Mouse (Mus musculus): ENCODE results near the gene Tnnc1. TPM values are rescaled to one million over a fixed set of nuclear protein-coding genes. Genes with fewer than 3 reads are reported as not detected.

Tnnc1 gene
- polyA plus RNA-seq, 1 experiment from 2014 or later: 373 TPM

DNA sequence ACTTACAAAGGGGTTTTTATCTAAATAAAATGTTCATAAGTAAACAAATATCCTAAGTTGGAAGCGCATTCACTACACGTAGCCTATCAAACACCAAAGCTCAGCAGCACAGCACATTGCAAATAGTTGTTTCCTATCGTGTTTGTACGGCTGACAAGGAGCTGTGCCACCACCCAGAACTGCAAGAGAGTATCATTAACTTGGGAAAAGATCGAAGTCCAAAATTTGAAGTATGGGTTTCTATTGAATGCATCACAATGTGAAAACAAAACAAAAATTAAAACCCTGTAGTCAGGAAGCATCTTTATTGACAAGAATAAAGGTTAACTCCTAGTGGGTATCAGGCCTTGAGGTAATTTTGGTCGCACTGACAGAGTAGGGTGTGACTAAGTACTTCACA is 40.3 kb downstream of the Tnnc1 start:
- Histone ChIP-seq H3K4me2 (replicated peaks) (no peak overlapping the region), H3K4me3 (no peak overlapping the region), H3K4me1 (peaks cover 24% of the 10 kb centered on the region), H3K27me3 (no peaks in the 10 kb centered on the region), H3K9me3 (no peaks in the 10 kb centered on the region), H3K27ac (no peak overlapping the region), H3K9ac (no peak overlapping the region), H3K36me3 (peaks cover 10% of the 10 kb centered on the region)
- no peak for ATAC-seq (ENCODE audit: low FRiP score, low read depth)
- WGBS: 94% methylated on average over 6 of the region's 6 CpGs

DNA sequence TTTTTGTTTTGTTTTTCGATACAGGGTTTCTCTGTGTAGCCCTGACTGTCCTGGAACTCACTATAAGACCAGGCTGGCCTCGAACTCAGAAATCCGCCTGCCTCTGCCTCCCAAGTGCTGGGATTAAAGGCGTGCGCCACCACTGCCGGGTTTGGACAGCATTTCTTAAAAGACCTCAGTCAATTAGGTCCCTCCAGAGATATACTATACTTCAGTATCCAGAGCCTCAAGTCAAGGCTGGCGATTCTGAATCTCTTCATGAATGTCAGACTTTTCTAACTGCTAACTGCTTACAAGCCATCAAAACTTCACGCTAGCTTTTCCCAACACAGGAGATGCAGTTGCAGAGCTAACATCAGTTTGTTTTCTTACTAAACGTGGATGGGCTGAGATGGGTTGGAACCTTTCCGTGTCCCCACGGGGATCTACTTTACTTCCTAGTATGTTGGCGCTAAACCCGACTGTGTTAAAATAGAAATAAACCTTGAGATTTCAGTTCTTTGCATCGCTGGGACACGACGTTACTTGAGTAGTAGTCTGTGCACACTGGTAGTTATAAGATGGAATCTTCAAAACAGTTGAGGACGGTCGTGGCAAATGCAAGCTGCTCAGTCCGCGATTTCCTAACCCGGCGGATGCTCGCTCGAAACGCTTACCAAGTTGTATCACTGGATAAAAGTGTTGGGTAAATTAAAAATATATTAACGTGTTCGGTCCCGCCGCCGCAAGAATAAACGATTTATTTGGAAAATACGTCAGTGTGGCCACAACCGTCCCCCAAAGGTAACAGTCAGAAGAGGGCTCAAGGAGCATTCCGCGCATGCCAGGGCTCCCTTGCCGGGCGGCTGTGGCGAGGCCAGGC is 42.3 kb downstream of the Tnnc1 start:
- peak overlapping the region; percentile 99 for H3K9ac ChIP-seq
- peak overlapping the region; percentile 98 for H3K4me3 ChIP-seq
- peaks cover 24% of the 10 kb centered on the region for H3K4me1 ChIP-seq
- H3K27ac ChIP-seq: peak overlapping the region; percentile 90
- H3K9me3 ChIP-seq: no peaks in the 10 kb centered on the region
- ATAC-seq (ENCODE audit: low FRiP score, low read depth): peak; percentile 85
- WGBS: 20% methylated on average over 38 of the region's 38 CpGs
- H3K4me2 ChIP-seq (replicated peaks): peak overlapping the region; percentile 63
- H3K27me3 ChIP-seq: no peaks in the 10 kb centered on the region
- peaks cover 30% of the 10 kb centered on the region for H3K36me3 ChIP-seq

DNA sequence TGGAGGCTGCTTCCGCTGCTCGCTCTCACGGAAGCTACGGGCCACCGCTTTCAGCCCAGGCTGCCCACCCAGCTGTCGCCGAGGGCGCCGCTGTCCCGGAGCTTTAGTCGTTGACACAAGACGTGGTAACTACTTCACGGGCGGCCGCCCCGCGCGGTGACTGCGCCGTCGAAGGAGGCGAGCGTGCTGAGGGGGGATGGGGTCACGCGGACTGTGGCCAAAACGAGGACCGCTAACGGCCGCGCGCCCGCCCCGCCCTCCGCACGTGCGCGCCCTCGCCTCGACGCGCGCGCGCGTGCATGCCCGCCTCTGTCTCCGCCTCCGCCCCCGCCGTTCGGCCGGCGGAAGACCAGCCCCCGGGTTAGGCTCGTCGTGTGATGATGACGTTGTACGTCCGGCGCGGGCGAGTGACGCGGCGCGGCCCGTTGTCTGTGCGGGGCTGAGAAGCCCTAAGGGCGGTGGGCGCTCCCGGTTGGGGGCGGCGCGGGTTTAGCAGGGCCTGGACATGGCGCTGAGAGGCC is 43.0 kb downstream of the Tnnc1 start, which contains the start of the genes Phf7 and Bap1:
TSS of gene Phf7 (minus strand) at position 234 of the 521 bp plus-strand sequence.
TSS of gene Bap1 (plus strand) at position 367 of the 521 bp plus-strand sequence.
- ATAC-seq (ENCODE audit: low FRiP score, low read depth): peak; percentile 92
- Histone ChIP-seq H3K27ac (peak within 1 kb of the TSS; percentile 90), H3K36me3 (peaks cover 37% of the 10 kb centered on the region), H3K4me3 (peak within 1 kb of the TSS; percentile 98), H3K9me3 (no peaks in the 10 kb centered on the region), H3K4me1 (peaks cover 24% of the 10 kb centered on the region), H3K27me3 (no peaks in the 10 kb centered on the region), H3K4me2 (replicated peaks) (peak within 1 kb of the TSS; percentile 90), H3K9ac (peak within 1 kb of the TSS; percentile 99)
- under 1% methylated on average over 75 of the region's 75 CpGs for WGBS

DNA sequence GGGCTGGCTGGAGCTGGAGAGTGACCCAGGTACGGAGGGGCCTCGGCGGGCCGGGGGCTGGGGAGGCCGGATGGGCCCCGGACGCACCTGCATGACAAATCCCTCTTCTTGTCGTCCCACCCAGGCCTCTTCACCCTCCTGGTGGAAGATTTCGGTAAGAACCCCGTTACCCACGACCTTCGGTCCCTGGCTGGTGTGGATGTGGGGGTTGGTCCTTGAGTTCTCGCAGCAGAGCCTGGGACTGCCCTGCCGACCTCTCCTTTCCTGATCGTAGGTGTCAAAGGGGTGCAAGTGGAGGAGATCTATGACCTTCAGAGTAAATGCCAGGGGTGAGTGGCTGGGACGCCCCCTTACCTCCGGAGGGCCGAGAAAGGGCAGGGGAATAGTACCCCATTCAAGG is 43.5 kb downstream of the Tnnc1 start:
- peaks cover 24% of the 10 kb centered on the region for H3K4me1 ChIP-seq
- no peak; the same call in 1 of the 2 replicates for ATAC-seq (ENCODE audit: low FRiP score, low read depth)
- H3K4me2 ChIP-seq (replicated peaks): peak overlapping the region; percentile 90
- peak overlapping the region; percentile 99 for H3K9ac ChIP-seq
- 0 out of 2 replicates have a peak overlapping the region, but pooled peaks have one; percentile 22 for H3K27ac ChIP-seq
- peaks cover 42% of the 10 kb centered on the region for H3K36me3 ChIP-seq
- WGBS: 1% methylated on average over 18 of the region's 18 CpGs
- H3K4me3 ChIP-seq: peak overlapping the region; percentile 98
- H3K9me3 ChIP-seq: no peaks in the 10 kb centered on the region
- H3K27me3 ChIP-seq: no peaks in the 10 kb centered on the region

DNA sequence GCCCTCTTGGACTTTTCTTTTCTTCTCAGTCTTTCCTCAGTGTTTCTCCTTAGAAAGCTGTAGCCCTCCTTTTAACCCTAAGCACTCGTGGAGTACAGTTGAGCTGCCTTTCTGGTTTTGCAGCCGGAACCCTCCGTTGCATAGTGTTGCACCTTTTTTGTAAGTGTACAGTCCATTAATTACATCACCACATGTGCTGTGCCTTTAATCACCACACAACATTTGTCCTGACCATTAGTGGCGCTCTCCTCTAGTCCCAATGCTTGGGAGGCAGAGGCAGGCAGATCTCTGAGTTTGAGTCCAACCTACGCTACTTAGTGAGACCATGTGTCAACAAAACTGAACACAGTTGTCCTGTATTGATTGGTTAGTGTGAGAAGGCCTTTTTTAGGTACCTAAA is 44.0 kb downstream of the Tnnc1 start:
- Histone ChIP-seq H3K4me3 (peak overlapping the region; percentile 98), H3K36me3 (peaks cover 46% of the 10 kb centered on the region), H3K4me1 (peaks cover 24% of the 10 kb centered on the region), H3K27ac (no peak overlapping the region), H3K4me2 (replicated peaks) (peak overlapping the region; percentile 90), H3K9me3 (no peaks in the 10 kb centered on the region), H3K9ac (peak overlapping the region; percentile 99), H3K27me3 (no peaks in the 10 kb centered on the region)
- ATAC-seq (ENCODE audit: low FRiP score, low read depth): no peak
- 79% methylated on average over 5 of the region's 5 CpGs for WGBS

DNA sequence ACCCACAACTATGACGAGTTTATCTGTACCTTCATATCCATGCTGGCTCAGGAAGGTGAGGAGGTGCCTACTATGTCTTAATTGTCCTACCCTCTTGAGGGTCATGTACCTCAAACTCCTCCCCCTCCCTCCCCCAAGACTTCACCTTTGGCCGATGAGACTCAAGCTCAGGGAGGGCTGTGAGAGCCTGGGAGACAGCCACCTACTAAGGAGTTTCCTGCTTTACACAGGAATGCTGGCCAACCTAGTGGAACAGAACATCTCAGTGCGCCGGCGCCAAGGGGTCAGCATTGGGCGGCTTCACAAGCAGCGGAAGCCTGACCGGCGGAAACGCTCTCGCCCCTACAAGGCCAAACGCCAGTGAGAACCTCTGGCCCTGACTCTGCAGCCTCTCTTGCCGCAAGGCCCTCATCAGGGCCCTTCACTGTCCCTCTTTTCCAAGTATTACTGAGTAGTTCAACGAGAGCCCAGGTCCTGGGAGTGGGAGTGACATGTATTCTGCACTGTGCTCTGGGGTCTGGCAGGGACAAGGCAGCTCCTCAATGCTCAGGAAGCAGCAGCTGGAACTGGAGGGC is 50.5 kb downstream of the Tnnc1 start:
- H3K36me3 ChIP-seq: peaks cover 98% of the 10 kb centered on the region
- no peaks in the 10 kb centered on the region for H3K27me3 ChIP-seq
- no peak overlapping the region for H3K9ac ChIP-seq
- WGBS: 93% methylated on average over 14 of the region's 14 CpGs
- no peak overlapping the region for H3K4me2 ChIP-seq (replicated peaks)
- no peaks in the 10 kb centered on the region for H3K9me3 ChIP-seq
- no peak overlapping the region for H3K27ac ChIP-seq
- ATAC-seq (ENCODE audit: low FRiP score, low read depth): no peak
- no peak overlapping the region for H3K4me3 ChIP-seq
- H3K4me1 ChIP-seq: no peaks in the 10 kb centered on the region

DNA sequence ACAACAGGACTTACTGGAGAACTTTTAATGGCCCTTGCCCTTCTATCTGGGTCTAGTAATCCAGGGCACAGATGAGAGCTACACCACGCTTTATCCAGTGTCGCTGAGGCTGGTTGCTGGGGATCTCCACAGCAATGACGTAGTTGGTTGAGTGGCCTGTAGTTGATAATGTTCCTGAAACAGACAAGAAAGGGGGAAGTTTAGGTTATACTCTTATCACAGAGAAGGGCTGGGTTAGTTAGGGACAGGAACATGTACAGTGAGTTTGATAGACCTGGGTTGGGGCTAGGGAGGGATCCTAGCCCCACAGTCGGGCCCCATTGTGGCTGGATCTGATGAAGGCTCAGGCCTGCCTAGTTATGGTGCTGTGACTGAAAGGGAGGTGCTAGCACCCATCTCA is 52.3 kb downstream of the Tnnc1 start:
- Histone ChIP-seq H3K27ac (no peak overlapping the region), H3K9ac (no peak overlapping the region), H3K4me1 (peaks cover 9% of the 10 kb centered on the region), H3K27me3 (no peaks in the 10 kb centered on the region), H3K4me2 (replicated peaks) (no peak overlapping the region), H3K4me3 (no peak overlapping the region), H3K9me3 (no peaks in the 10 kb centered on the region), H3K36me3 (peaks cover 85% of the 10 kb centered on the region)
- no peak for ATAC-seq (ENCODE audit: low FRiP score, low read depth)
- WGBS: 91% methylated on average over 4 of the region's 4 CpGs

DNA sequence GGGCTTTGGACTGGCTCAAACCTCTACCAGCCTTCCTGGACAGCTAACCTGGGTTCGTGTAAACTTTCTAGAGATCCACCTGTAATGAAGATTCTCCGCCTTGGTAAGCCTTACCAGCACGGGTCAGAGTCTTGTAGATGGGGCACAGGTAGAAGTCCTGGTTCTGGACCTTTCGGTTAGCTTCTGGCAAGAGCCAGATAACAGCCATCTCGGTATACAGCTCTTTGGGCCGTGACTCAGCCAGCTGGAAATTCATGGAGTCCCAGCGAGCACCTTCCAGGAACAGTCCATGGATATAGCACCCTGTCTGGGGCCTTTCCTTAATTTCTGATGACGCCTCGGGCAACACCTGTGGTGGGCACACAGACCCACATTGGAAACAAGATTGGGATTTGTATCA is 52.8 kb downstream of the Tnnc1 start:
- 92% methylated on average over 9 of the region's 9 CpGs for WGBS
- no peak for ATAC-seq (ENCODE audit: low FRiP score, low read depth)

More for the DNA sequence above, 52.8 kb downstream of the Tnnc1 start:
- Histone ChIP-seq H3K9ac (no peak overlapping the region), H3K9me3 (no peaks in the 10 kb centered on the region), H3K27ac (no peak overlapping the region), H3K27me3 (no peaks in the 10 kb centered on the region), H3K4me1 (peaks cover 9% of the 10 kb centered on the region), H3K4me2 (replicated peaks) (no peak overlapping the region), H3K4me3 (no peak overlapping the region), H3K36me3 (peaks cover 80% of the 10 kb centered on the region)

Other genes with a start within 250 kb of the Tnnc1 start
- gene Glt8d1, start 206.9 kb upstream of the Tnnc1 start, polyA plus RNA-seq (2015; fragmentation: Nextera tagmentation; extraction: Ambion mirVana): 64.8 and 67.2 TPM in 2 replicates
- gene Spcs1, start 206.6 kb upstream of the Tnnc1 start, polyA plus RNA-seq (2015; fragmentation: Nextera tagmentation; extraction: Ambion mirVana): 398 and 413 TPM in 2 replicates
- 148 and 156 TPM in 2 replicates for gene Pbrm1, start 189.2 kb upstream of the Tnnc1 start, polyA plus RNA-seq (2015; fragmentation: Nextera tagmentation; extraction: Ambion mirVana)
- 115 and 120 TPM in 2 replicates for gene Gnl3, start 189.2 kb upstream of the Tnnc1 start, polyA plus RNA-seq (2015; fragmentation: Nextera tagmentation; extraction: Ambion mirVana)
- gene Smim4, start 79.4 kb upstream of the Tnnc1 start, polyA plus RNA-seq (2015; fragmentation: Nextera tagmentation; extraction: Ambion mirVana): 68.5 and 70.1 TPM in 2 replicates
- 341 and 354 TPM in 2 replicates for gene Nt5dc2, start 77.3 kb upstream of the Tnnc1 start, polyA plus RNA-seq (2015; fragmentation: Nextera tagmentation; extraction: Ambion mirVana)
- gene Stab1, start 39.7 kb upstream of the Tnnc1 start, polyA plus RNA-seq (2015; fragmentation: Nextera tagmentation; extraction: Ambion mirVana): 26.2 and 29.4 TPM in 2 replicates
- gene Nisch, start 8.6 kb downstream of the Tnnc1 start, polyA plus RNA-seq (2015; fragmentation: Nextera tagmentation; extraction: Ambion mirVana): 457 and 480 TPM in 2 replicates
- gene Sema3g, start 9.5 kb downstream of the Tnnc1 start, polyA plus RNA-seq (2015; fragmentation: Nextera tagmentation; extraction: Ambion mirVana): 1.1 and 1.3 TPM in 2 replicates
- gene Phf7, start 43.0 kb downstream of the Tnnc1 start, polyA plus RNA-seq (2015; fragmentation: Nextera tagmentation; extraction: Ambion mirVana): 12.9 and 13.5 TPM in 2 replicates
- gene Bap1, start 43.1 kb downstream of the Tnnc1 start, polyA plus RNA-seq (2015; fragmentation: Nextera tagmentation; extraction: Ambion mirVana): 103 and 104 TPM in 2 replicates
- 6.6 and 8.1 TPM in 2 replicates for gene Dnah1, start 115.6 kb downstream of the Tnnc1 start, polyA plus RNA-seq (2015; fragmentation: Nextera tagmentation; extraction: Ambion mirVana)
- 40.0 and 41.4 TPM in 2 replicates for gene Capn7, start 128.3 kb downstream of the Tnnc1 start, polyA plus RNA-seq (2015; fragmentation: Nextera tagmentation; extraction: Ambion mirVana)
- gene Sh3bp5, start 227.8 kb downstream of the Tnnc1 start, polyA plus RNA-seq (2015; fragmentation: Nextera tagmentation; extraction: Ambion mirVana): 53.2 and 57.8 TPM in 2 replicates

All from limb, embryonic 13.5 days (tissue).